Mouse (Mus musculus): Measurements from ENCODE around the gene Gata5.

- no peak for TF ChIP-seq MAX (IDR thresholded peaks at IDR 0.05; ENCODE audit: low read depth)
- TF ChIP-seq POLR2A (IDR thresholded peaks at IDR 0.05; ENCODE audit: insufficient read length, low read depth): no peak
- TF ChIP-seq E2F4 (IDR thresholded peaks at IDR 0.05; ENCODE audit: insufficient read depth): no peak
- no peak for TF ChIP-seq TCF12 (IDR thresholded peaks at IDR 0.05; ENCODE audit: insufficient read depth, poor library complexity, severe bottlenecking)
- no peak for TF ChIP-seq CEBPB (IDR thresholded peaks at IDR 0.05; ENCODE audit: insufficient read depth, poor library complexity, severe bottlenecking)
- TF ChIP-seq TCF3 (IDR thresholded peaks at IDR 0.05; ENCODE audit: insufficient read length, low read depth): no peak
- TF ChIP-seq MYOG (IDR thresholded peaks at IDR 0.05; ENCODE audit: control insufficient read depth in 1 of 3, insufficient read depth in 1 of 3, insufficient read length in 2 of 3, low read depth in 2 of 3): no peak
- no peak for TF ChIP-seq POLR2AphosphoS2 (IDR thresholded peaks at IDR 0.05; ENCODE audit: insufficient read length, low read depth)
Measured at GRCm38 (mm10) chr2:180304554-180304953, 29.9 kb downstream of the Gata5 start.

Measured in myocyte (in vitro differentiated cells).